Mouse (Mus musculus): Measurements from ENCODE around the gene Fbxl3. TPM values are rescaled to one million over a fixed set of nuclear protein-coding genes. Genes with fewer than 3 reads are reported as not detected.
A peak's percentile ranks its signal among the peaks of the same experiment; 100 is the strongest.

Fbxl3 gene
- polyA plus RNA-seq (2015; fragmentation: Nextera tagmentation; extraction: Ambion mirVana), result 31.6 and 35.4 TPM in 2 replicates

- Histone ChIP-seq H3K4me3 (ENCODE audit: low read depth, low read length) (peak within 1 kb of the TSS; percentile 97), H3K4me1 (ENCODE audit: insufficient read depth, low read depth, low read length) (peaks cover 18% of the 10 kb centered on the region; the same call in 1 of the 2 replicates), H3K9ac (replicated peaks; ENCODE audit: low read depth) (peak within 1 kb of the TSS; percentile 100), H3K27ac (ENCODE audit: low read length) (peak within 1 kb of the TSS; percentile 100), H3K27me3 (replicated peaks; ENCODE audit: insufficient read depth, low read length) (no peaks in the 10 kb centered on the region), H3K4me2 (replicated peaks; ENCODE audit: low read depth, low read length) (peak within 1 kb of the TSS; percentile 52), H3K9me3 (ENCODE audit: low read length) (no peaks in the 10 kb centered on the region), H3K36me3 (ENCODE audit: insufficient read depth, low read length) (no peaks in the 10 kb centered on the region)
- no peak for TF ChIP-seq CTCF (IDR thresholded peaks at IDR 0.05)
- TF ChIP-seq EP300 (IDR thresholded peaks at IDR 0.05), result peak; percentile 50; the same call in 1 of the 2 replicates
- peak; percentile 94 for ATAC-seq
- 1% methylated on average over 47 of the region's 88 CpGs for WGBS
- peak; percentile 98 for DNase-seq (ENCODE audit: low spot score)
These were observed at the start of gene Fbxl3 for GRCm38 (mm10) chr14:103099238-103099933. Fbxl3 (minus strand) TSS chr14:103099566.

DNA sequence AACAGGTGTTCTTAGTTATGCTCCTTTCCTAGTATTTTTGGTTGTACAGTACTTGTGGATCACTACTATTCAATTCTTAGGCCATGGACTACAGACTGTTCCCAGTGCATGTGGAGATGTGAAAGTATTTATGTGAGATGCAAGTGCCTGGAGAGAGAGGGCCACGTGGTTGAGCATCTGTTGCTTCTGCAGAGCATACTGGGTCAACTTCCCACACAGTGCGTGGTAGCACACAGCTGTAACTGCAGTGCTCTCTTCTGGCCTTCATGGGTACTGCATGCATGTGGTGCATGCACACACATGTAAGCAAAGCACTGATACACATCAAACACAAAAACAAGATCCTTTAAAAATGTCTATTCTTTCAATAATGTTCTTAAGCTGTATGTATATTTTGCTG is 32.6 kb upstream of the Fbxl3 start:
- WGBS, result 74% methylated on average over 2 of the region's 2 CpGs
- Histone ChIP-seq H3K4me3 (ENCODE audit: low read depth, low read length) (no peak overlapping the region), H3K36me3 (ENCODE audit: insufficient read depth, low read length) (peaks cover 14% of the 10 kb centered on the region), H3K4me1 (ENCODE audit: insufficient read depth, low read depth, low read length) (no peaks in the 10 kb centered on the region), H3K9me3 (ENCODE audit: low read length) (no peaks in the 10 kb centered on the region), H3K4me2 (replicated peaks; ENCODE audit: low read depth, low read length) (no peak overlapping the region), H3K27ac (ENCODE audit: low read length) (no peak overlapping the region), H3K27me3 (replicated peaks; ENCODE audit: insufficient read depth, low read length) (no peaks in the 10 kb centered on the region), H3K9ac (replicated peaks; ENCODE audit: low read depth) (no peak overlapping the region)
- ATAC-seq, result no peak; the same call in 1 of the 2 replicates
- no peak for TF ChIP-seq EP300 (IDR thresholded peaks at IDR 0.05)
- TF ChIP-seq CTCF (IDR thresholded peaks at IDR 0.05), result peak; percentile 77
- peak; percentile 24 for DNase-seq (ENCODE audit: low spot score)

- WGBS, result 77% methylated on average over 6 of the region's 6 CpGs
- ATAC-seq, result no peak
- TF ChIP-seq CTCF (IDR thresholded peaks at IDR 0.05) (no peak), EP300 (IDR thresholded peaks at IDR 0.05) (no peak)
- H3K36me3 ChIP-seq (ENCODE audit: insufficient read depth, low read length), result peaks cover 34% of the 10 kb centered on the region; the same call in 1 of the 2 replicates
- H3K27ac ChIP-seq (ENCODE audit: low read length), result no peak overlapping the region
- no peak for DNase-seq (ENCODE audit: low spot score)
- H3K9ac ChIP-seq (replicated peaks; ENCODE audit: low read depth), result no peak overlapping the region
- no peak overlapping the region for H3K4me2 ChIP-seq (replicated peaks; ENCODE audit: low read depth, low read length)
- H3K4me1 ChIP-seq (ENCODE audit: insufficient read depth, low read depth, low read length), result no peaks in the 10 kb centered on the region
- H3K27me3 ChIP-seq (replicated peaks; ENCODE audit: insufficient read depth, low read length), result no peaks in the 10 kb centered on the region
- H3K9me3 ChIP-seq (ENCODE audit: low read length), result no peaks in the 10 kb centered on the region
- H3K4me3 ChIP-seq (ENCODE audit: low read depth, low read length), result no peak overlapping the region
These were observed 26.4 kb upstream of the Fbxl3 start for GRCm38 (mm10) chr14:103125756-103126155.

- Histone ChIP-seq H3K4me3 (ENCODE audit: low read depth, low read length) (no peak overlapping the region), H3K9ac (replicated peaks; ENCODE audit: low read depth) (no peak overlapping the region), H3K36me3 (ENCODE audit: insufficient read depth, low read length) (peaks cover 43% of the 10 kb centered on the region), H3K4me2 (replicated peaks; ENCODE audit: low read depth, low read length) (no peak overlapping the region), H3K9me3 (ENCODE audit: low read length) (no peaks in the 10 kb centered on the region), H3K27ac (ENCODE audit: low read length) (no peak overlapping the region), H3K4me1 (ENCODE audit: insufficient read depth, low read depth, low read length) (no peaks in the 10 kb centered on the region), H3K27me3 (replicated peaks; ENCODE audit: insufficient read depth, low read length) (no peaks in the 10 kb centered on the region)
- DNase-seq (ENCODE audit: low spot score) (peak; percentile 12), ATAC-seq (peak; percentile 48; the same call in 1 of the 2 replicates)
- no peak for TF ChIP-seq CTCF (IDR thresholded peaks at IDR 0.05)
- no peak for TF ChIP-seq EP300 (IDR thresholded peaks at IDR 0.05)
- 98% methylated on average over 3 of the region's 3 CpGs for WGBS
These were observed 15.8 kb upstream of the Fbxl3 start for GRCm38 (mm10) chr14:103114994-103115670.

- no peak overlapping the region for H3K4me3 ChIP-seq (ENCODE audit: low read depth, low read length)
- no peak for DNase-seq (ENCODE audit: low spot score)
- H3K4me2 ChIP-seq (replicated peaks; ENCODE audit: low read depth, low read length), result no peak overlapping the region
- H3K27ac ChIP-seq (ENCODE audit: low read length), result no peak overlapping the region
- no peak overlapping the region for H3K9ac ChIP-seq (replicated peaks; ENCODE audit: low read depth)
- TF ChIP-seq CTCF (IDR thresholded peaks at IDR 0.05), result no peak
- no peak for TF ChIP-seq EP300 (IDR thresholded peaks at IDR 0.05)
- 85% methylated on average over 3 of the region's 3 CpGs for WGBS
- H3K36me3 ChIP-seq (ENCODE audit: insufficient read depth, low read length), result peaks cover 25% of the 10 kb centered on the region
- H3K27me3 ChIP-seq (replicated peaks; ENCODE audit: insufficient read depth, low read length), result no peaks in the 10 kb centered on the region
- no peaks in the 10 kb centered on the region for H3K9me3 ChIP-seq (ENCODE audit: low read length)
- no peak for ATAC-seq
- no peaks in the 10 kb centered on the region for H3K4me1 ChIP-seq (ENCODE audit: insufficient read depth, low read depth, low read length)
These were observed 13.4 kb upstream of the Fbxl3 start for GRCm38 (mm10) chr14:103112606-103113363.

GRCm38 (mm10) chr14:103109971-103110370 is 10.6 kb upstream of the Fbxl3 start:
- 80% methylated on average over 4 of the region's 4 CpGs for WGBS
- Histone ChIP-seq H3K9me3 (ENCODE audit: low read length) (no peaks in the 10 kb centered on the region), H3K4me3 (ENCODE audit: low read depth, low read length) (no peak overlapping the region), H3K36me3 (ENCODE audit: insufficient read depth, low read length) (peaks cover 8% of the 10 kb centered on the region; the same call in 1 of the 2 replicates), H3K4me2 (replicated peaks; ENCODE audit: low read depth, low read length) (no peak overlapping the region), H3K27ac (ENCODE audit: low read length) (no peak overlapping the region), H3K27me3 (replicated peaks; ENCODE audit: insufficient read depth, low read length) (no peaks in the 10 kb centered on the region), H3K9ac (replicated peaks; ENCODE audit: low read depth) (no peak overlapping the region), H3K4me1 (ENCODE audit: insufficient read depth, low read depth, low read length) (no peaks in the 10 kb centered on the region)
- DNase-seq (ENCODE audit: low spot score), result no peak
- ATAC-seq, result no peak
- no peak for TF ChIP-seq EP300 (IDR thresholded peaks at IDR 0.05)

Data from lung, postnatal 0 days (tissue).